1 mouse cellular context compared by ENCODE assay signal in the genomic region with DNA sequence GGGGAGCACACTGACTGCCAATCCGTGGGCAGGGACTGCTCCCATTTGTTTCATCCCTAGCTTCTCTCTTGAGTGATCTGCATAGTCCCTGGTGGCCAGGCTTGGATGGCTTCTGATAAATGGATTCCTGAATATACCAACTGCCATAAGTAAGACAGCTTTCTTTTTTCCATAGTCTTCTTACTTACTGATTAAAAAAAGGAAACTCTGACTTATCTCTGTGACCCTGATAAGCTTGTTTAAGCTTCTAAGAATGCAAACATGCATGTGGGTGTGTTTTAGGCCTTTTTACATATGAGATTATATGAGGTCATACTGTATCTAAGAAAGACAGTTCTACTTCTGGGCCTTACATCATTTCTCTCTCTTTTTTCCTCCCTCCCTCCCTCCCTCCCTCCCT.
TF ChIP-seq lines count a peak whose summit lies in the region.

No protein-coding gene starts in this region.

TF ChIP-seq in MEL, 35 proteins besides CTCF, POLR2A, EP300 and RAD21 (continued from another document):
- TF ChIP-seq ZNF384 (IDR thresholded peaks at IDR 0.05; ENCODE audit: low read depth, low read length) (0 out of 2 replicates have a peak, but pooled peaks have one; percentile 32), GATA1 (IDR thresholded peaks at IDR 0.05; ENCODE audit: low read depth, low read length) (peak; percentile 94), TAL1 (IDR thresholded peaks at IDR 0.05; ENCODE audit: low read length) (no peak), CHD2 (IDR thresholded peaks at IDR 0.05; ENCODE audit: low read length) (no peak), TCF12 (IDR thresholded peaks at IDR 0.05; ENCODE audit: low read depth, low read length) (peak; percentile 82), MYC (IDR thresholded peaks at IDR 0.05; ENCODE audit: low read depth, low read length) (peak; percentile 34; the same call in 1 of the 2 replicates), MAZ (IDR thresholded peaks at IDR 0.05; ENCODE audit: low read depth, low read length) (no peak), JUND (IDR thresholded peaks at IDR 0.05; ENCODE audit: low read depth, low read length) (0 out of 2 replicates have a peak, but pooled peaks have one; percentile 6), BHLHE40 (IDR thresholded peaks at IDR 0.05; ENCODE audit: borderline replicate concordance, low read depth, low read length) (peak; percentile 23; the same call in 1 of the 2 replicates), NELFE (IDR thresholded peaks at IDR 0.05; ENCODE audit: low read depth, low read length) (no peak), CHD1 (IDR thresholded peaks at IDR 0.05; ENCODE audit: low read depth, low read length) (no peak), RCOR1 (IDR thresholded peaks at IDR 0.05; ENCODE audit: low read depth, low read length) (peak; percentile 80)
